Mouse (Mus musculus): ENCODE results near the gene Hamp2. TPM values are rescaled to one million over a fixed set of nuclear protein-coding genes. Genes with fewer than 3 reads are reported as not detected.
A peak's percentile ranks its signal among the peaks of the same experiment; 100 is the strongest.

Hamp2 gene
- total RNA-seq, 2 experiments from 2014 or later = not detected

GRCm38 (mm10) chr7:30895217-30895616 is 29.3 kb downstream of the Hamp2 start:
- DNase-seq (ENCODE audit: low spot score in 2 of 2) = no peak

DNA sequence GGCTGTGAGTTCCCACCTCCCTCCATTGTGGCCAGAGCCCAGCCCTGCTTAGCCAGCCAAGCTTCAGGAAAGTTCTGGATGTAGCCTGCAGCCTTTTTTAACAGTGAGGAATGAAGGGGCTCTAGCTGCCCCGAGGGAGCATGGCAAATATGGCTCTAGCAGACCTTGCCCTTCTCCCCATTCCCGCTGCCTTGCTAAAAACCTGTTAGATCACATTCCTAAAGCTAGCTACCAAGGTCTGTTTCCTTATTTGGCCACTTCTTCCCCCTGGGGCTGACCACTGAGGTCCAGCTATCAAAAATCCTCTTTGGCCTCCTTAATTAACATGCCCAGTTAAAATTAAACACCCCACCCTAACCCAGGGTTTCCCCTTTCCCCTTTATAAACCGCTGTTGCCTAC is 32.0 kb downstream of the Hamp2 start:
- no peak for DNase-seq (ENCODE audit: low spot score in 2 of 2)

- no peak for DNase-seq (ENCODE audit: low spot score in 2 of 2)
Measured at GRCm38 (mm10) chr7:30891746-30892145, 32.7 kb downstream of the Hamp2 start.

DNA sequence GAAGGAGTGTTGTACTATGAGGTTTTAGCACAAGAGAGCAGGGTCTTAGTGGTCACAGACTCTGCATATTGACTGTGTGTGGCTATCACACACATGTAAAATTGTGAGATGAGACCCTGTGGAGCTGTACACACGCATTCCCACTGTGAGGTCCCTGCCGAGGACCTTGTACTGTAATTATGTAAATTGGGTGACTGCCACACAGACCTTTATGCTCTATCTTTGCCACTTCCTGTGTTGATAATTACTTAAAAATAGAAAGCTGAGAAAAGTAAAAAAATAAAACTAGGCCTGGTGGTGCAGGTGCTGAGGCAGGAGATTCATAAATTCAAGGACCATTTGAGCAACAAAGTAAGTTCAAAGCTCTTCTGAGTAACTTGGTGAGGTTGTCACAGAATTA is 33.8 kb downstream of the Hamp2 start:
- no peak for DNase-seq (ENCODE audit: low spot score in 2 of 2)

DNA sequence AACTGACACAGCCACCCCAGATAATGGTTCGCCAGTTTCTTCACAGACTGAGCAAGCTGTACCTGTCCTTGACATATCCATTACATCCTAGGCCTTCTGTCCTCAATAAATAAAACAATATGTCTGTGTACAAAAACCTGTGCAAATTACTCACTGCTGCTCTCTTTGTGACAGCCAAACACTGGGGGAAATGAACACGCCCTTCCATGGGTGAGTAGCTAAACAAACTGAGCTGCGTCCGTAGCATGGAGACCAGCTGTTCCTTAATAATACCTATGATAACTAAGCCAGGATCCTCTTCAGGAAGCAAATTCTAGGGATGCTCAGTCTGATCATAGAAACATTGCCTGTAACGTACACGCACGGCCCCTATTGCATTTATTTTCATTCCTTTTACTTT is 35.7 kb downstream of the Hamp2 start:
- no peak for DNase-seq (ENCODE audit: low spot score in 2 of 2)

DNA sequence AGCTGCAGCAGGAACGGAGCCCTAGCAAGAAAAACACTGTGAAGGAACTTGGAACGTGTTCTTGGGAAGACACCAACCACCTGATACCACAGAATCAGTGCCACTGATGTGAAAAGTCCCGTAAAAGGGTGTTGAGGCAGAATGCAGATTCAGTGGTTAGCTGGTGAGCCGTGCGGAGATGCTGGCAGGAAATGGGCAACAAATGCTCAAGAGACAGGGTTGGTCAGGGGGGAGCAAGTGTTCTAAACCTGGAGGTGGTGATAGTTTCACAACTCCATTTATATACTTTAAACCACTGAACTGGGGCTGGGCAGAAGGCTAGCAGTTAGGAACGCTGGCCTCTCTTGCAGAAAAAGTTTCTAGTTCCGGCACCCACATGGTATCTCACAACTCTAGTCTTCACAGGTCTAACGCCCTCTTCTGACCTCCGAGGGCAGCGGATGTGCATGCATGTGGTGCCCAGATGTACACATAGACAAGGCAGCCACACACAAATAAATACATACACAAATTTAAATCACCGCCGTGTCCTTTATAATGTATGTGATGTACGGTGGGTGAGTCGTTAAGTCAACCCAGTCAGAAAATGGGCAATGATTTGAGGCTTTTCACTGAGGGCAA is 36.8 kb downstream of the Hamp2 start:
- DNase-seq (ENCODE audit: low spot score in 2 of 2) = peak; percentile 17 to 21

DNA sequence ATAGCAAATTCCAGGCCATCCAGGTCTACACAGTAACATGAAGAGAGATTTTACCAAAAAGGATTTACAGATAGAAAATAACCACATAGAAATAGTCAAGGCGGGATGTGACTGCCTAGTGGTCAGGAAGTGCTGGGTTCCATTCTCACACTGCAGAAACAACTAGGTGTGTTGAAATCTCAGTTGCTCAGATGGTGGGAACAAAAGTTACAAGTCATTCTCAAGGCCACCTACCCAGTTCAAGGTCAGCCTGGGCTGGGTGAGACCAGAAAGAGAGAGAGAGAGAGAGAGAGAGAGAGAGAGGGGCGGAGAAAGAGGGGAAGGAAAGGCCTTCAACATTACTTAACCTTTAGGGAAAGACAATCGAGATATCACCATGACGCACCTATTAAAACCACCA is 37.6 kb downstream of the Hamp2 start:
- DNase-seq (ENCODE audit: low spot score in 2 of 2) = no peak

DNA sequence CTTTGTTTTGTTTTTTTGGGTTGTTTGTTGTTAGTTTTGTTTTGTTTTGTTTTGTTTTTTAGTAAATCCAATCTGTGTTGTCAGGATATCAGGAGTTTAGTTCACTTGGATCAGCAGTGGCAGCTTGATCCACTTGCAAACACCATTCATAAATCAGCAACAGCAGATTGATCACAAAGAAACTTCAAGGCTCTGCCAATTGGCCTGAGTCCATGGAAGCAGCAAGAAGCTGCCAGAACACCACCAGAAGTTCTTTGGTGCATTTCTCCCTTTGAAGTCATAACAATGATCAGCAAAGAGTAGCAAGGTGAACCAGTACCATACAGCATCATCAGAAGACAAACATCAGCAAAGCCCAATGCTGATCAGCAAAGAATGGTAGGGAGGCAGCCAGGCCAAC is 40.4 kb downstream of the Hamp2 start:
- DNase-seq (ENCODE audit: low spot score in 2 of 2) = peak in 1 of 2 experiments; percentile 19

- no peak for DNase-seq (ENCODE audit: low spot score in 2 of 2)
Measured at GRCm38 (mm10) chr7:30881367-30881766, 43.1 kb downstream of the Hamp2 start.

DNA sequence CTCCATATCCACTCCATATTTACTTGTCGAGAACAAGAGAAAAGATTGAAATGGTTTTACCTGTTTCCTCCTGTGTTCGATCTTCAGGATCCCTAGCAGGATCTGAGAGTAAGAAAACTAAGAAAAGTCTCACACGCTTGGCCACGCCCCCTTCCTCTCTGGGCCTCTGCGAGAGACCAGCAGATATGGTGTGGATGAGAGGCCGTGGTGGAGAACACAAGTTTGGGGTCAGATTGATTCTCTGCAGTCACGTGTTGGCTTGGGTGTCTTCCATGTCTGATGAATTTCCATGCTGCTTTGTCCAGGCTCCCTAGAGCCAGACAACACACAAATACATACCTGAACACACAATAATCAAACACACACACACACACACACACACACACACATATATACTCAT is 44.3 kb downstream of the Hamp2 start, which contains the start of gene Cd22:
Cd22 (minus strand) TSS at position 167 of the 400 bp plus-strand sequence.
- no peak for DNase-seq (ENCODE audit: low spot score in 2 of 2)

- no peak for DNase-seq (ENCODE audit: low spot score in 2 of 2)
Measured at GRCm38 (mm10) chr7:30878950-30879349, 45.5 kb downstream of the Hamp2 start.

- DNase-seq (ENCODE audit: low spot score in 2 of 2) = peak; percentile 73 to 80
Measured at GRCm38 (mm10) chr7:30873083-30873482, 51.4 kb downstream of the Hamp2 start.

Other genes with a start within 250 kb of the Hamp2 start
- gene 2200002J24Rik, start 225.8 kb downstream of the Hamp2 start, total RNA-seq (2021) = not detected
- 1 to 10 TPM; 3.1 to 3.8 TPM for gene Atp4a, start 212.5 kb downstream of the Hamp2 start, total RNA-seq (2021)
- 100 to 1,000 TPM; 117 to 141 TPM for gene Tmem147, start 195.1 kb downstream of the Hamp2 start, total RNA-seq (2021)
- gene Gapdhs, start 181.0 kb downstream of the Hamp2 start, total RNA-seq (2021) = not detected
- 10 to 100 TPM in 1 of 2 experiments, 1 to 10 TPM in 1; 7.7 to 10.4 TPM for gene Sbsn, start 173.2 kb downstream of the Hamp2 start, total RNA-seq (2021)
- 1 to 10 TPM; 1.2 to 1.5 TPM for gene Dmkn, start 160.9 kb downstream of the Hamp2 start, total RNA-seq (2021)
- not detected for gene Krtdap, start 136.8 kb downstream of the Hamp2 start, total RNA-seq (2021)
- under 1 TPM in 1 of 2 experiments, not detected in 1; 0.25 TPM for gene Ffar2, start 100.9 kb downstream of the Hamp2 start, total RNA-seq (2021)
- not detected for gene Ffar3, start 68.5 kb downstream of the Hamp2 start, total RNA-seq (2021)
- gene Ffar1, start 63.1 kb downstream of the Hamp2 start, total RNA-seq (2021) = not detected
- gene Cd22, start 44.3 kb downstream of the Hamp2 start, total RNA-seq (2021) = not detected
- 10 to 100 TPM; 25.3 to 30.7 TPM for gene Mag, start 9.8 kb downstream of the Hamp2 start, total RNA-seq (2021)
- not detected for gene Hamp, start 19.4 kb upstream of the Hamp2 start, total RNA-seq (2021)
- gene Usf2, start 32.1 kb upstream of the Hamp2 start, total RNA-seq (2021) = 100 to 1,000 TPM in 1 of 2 experiments, 10 to 100 TPM in 1; 94.1 to 116 TPM
- 10 to 100 TPM; 11.8 to 15.1 TPM for gene Lsr, start 48.8 kb upstream of the Hamp2 start, total RNA-seq (2021)
- under 1 TPM; 0.25 to 0.96 TPM for gene Fam187b, start 49.1 kb upstream of the Hamp2 start, total RNA-seq (2021)
- gene Fxyd5, start 117.8 kb upstream of the Hamp2 start, total RNA-seq (2021) = 10 to 100 TPM; 35.9 to 36.5 TPM
- gene Fxyd7, start 126.8 kb upstream of the Hamp2 start, total RNA-seq (2021) = 100 to 1,000 TPM; 376 to 407 TPM
- gene Fxyd1, start 132.5 kb upstream of the Hamp2 start, total RNA-seq (2021) = 10 to 100 TPM; 67.2 to 69.2 TPM
- gene Lgi4, start 134.7 kb upstream of the Hamp2 start, total RNA-seq (2021) = 10 to 100 TPM; 13.2 to 15.5 TPM
- 1 to 10 TPM in 1 of 2 experiments, not detected in 1; 1.2 TPM for gene Fxyd3, start 152.0 kb upstream of the Hamp2 start, total RNA-seq (2021)
- gene Hpn, start 190.6 kb upstream of the Hamp2 start, total RNA-seq (2021) = 1 to 10 TPM; 2.1 to 2.9 TPM
- 100 to 1,000 TPM; 264 to 274 TPM for gene Scn1b, start 202.3 kb upstream of the Hamp2 start, total RNA-seq (2021)
- 100 to 1,000 TPM; 143 to 144 TPM for gene Gramd1a, start 231.2 kb upstream of the Hamp2 start, total RNA-seq (2021)